Mouse (Mus musculus) brown adipose tissue, adult 24 weeks (tissue): ENCODE data around the gene Tmem132c. TPM values are rescaled to one million over a fixed set of nuclear protein-coding genes. Genes with fewer than 3 reads are reported as not detected.

Experiments
- H3K27ac ChIP-seq: fragments of 200-500 bp; replicated peaks from 2 replicates; pipeline ENCODE4 v1.5.1; 2012; ENCODE audit warnings: low read depth, mild to moderate bottlenecking, low read length
- H3K4me1 ChIP-seq: fragments of 200-500 bp; 2 replicates; pipeline ENCODE4 v1.6.1; 2012; ENCODE audit warnings: low read length, mixed read lengths; ENCODE audit not compliant: control insufficient read depth, insufficient read depth, insufficient read length
- H3K4me3 ChIP-seq: fragments of 200-500 bp; 2 replicates; pipeline ENCODE4 v1.5.1; 2012; ENCODE audit warnings: low read depth, mild to moderate bottlenecking, low read length, moderate library complexity; ENCODE audit not compliant: insufficient read depth
- polyA plus RNA-seq: library from polyadenylated mRNA; stranded (reverse); fragments of >200 nt; gene quantifications from 2 replicates; pipeline ENCODE4 v1.2.4, GENCODE M21; 2012; ENCODE audit not compliant: missing spikeins, insufficient read depth, insufficient read length

Tmem132c gene
- not detected in 2 replicates for polyA plus RNA-seq

GRCm38 (mm10) chr5:127241136-127241924, at the start of gene Tmem132c:
TSS of gene Tmem132c (plus strand) at chr5:127241808.
- H3K4me3 ChIP-seq = peak within 1 kb of the TSS; percentile 34
- no peaks in the 10 kb centered on the region; the same call in 1 of the 2 replicates for H3K4me1 ChIP-seq

GRCm38 (mm10) chr5:127191881-127192280, 49.7 kb upstream of the Tmem132c start:
- Histone ChIP-seq H3K4me3 (no peak overlapping the region), H3K27ac (no peak overlapping the region), H3K4me1 (no peaks in the 10 kb centered on the region)

More at GRCm38 (mm10) chr5:127241136-127241924, at the start of gene Tmem132c:
- H3K27ac ChIP-seq = no peak within 1 kb of the TSS

DNA sequence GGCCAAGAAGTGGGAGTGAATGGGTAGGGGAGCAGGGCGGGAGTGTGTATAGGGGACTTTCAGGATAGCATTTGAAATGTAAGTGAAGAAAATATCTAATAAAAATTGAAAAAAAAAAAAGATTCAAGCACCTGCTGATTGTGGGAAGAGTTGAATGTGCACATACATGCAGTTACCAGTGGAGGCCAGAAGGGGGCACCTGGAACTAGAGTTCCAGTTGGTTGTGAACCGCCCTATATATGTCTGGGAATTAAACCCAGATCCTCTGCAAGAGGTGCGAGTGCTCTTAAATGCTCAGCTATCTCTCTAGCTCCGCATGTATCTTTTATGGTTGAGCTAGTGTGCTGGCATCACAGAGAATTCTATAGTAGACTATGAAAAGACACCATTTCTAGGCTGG, 42.8 kb upstream of the Tmem132c start:
- no peak overlapping the region for H3K27ac ChIP-seq
- no peaks in the 10 kb centered on the region for H3K4me1 ChIP-seq

DNA sequence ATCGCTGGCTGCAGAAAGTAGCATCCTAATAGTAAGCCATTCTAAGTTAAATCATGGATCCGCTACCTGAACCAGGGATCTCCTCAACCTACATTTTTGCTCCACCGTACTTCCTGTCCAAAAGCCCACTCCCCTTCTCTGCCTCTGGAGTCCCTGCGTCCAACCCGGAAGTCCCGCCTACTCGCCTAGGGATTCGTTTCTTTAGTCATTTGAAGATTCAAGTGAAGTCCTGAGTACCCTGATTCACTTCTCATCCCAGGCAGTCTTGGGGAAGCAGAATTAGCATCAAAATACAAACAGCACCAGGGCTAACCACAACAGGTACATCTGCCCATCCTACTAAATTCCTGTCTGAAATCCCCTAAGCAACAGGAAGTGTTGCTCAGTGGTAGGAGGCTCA, 36.7 kb upstream of the Tmem132c start:
- no peak overlapping the region for H3K4me3 ChIP-seq
- H3K4me1 ChIP-seq = no peaks in the 10 kb centered on the region

More for the DNA sequence above, 42.8 kb upstream of the Tmem132c start:
- no peak overlapping the region for H3K4me3 ChIP-seq

DNA sequence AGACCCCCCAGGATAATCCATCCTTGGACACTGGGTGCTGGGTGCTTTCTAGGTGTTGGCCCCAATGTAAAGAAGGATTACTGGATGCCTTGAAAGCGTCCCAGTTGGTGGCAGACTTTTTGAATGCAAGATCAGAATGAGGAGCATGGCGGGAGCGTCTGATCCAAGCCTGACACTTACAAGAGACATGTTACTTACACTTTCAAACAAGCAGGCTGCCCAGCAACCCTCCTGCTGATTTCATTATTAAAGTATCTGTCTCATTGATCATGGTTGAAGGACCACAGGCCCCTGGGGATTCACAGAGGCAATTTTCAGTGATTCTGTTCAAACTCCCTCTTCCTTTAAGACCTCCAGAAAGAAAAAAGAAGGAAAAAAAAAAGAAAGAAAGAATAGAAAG, 25.2 kb upstream of the Tmem132c start:
- no peaks in the 10 kb centered on the region for H3K4me1 ChIP-seq
- H3K27ac ChIP-seq = no peak overlapping the region
- H3K4me3 ChIP-seq = no peak overlapping the region

More for the DNA sequence above, 36.7 kb upstream of the Tmem132c start:
- no peak overlapping the region for H3K27ac ChIP-seq

DNA sequence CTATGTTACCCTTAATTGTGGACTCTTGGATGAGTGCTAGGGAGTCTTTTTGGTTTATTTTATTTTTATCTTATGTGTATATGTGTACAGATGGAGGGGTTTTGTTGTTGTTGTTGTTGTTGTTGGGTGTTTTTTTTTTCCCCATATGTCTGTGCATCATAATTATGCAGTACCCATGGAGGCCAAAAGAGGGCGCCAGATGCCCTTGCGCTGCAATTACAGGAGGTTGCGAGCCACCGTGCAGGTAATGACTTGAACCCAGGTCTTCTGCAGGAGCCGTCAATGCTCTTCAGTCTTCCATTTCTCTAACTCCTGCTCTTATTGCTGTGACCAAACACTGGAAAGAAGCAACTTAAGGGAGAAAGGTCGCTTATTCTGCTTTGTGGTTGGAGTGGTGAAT, 23.9 kb upstream of the Tmem132c start:
- no peaks in the 10 kb centered on the region for H3K4me1 ChIP-seq
- H3K27ac ChIP-seq = no peak overlapping the region
- H3K4me3 ChIP-seq = no peak overlapping the region

GRCm38 (mm10) chr5:127227929-127228595, 13.5 kb upstream of the Tmem132c start:
- H3K4me1 ChIP-seq = no peaks in the 10 kb centered on the region
- no peak overlapping the region for H3K4me3 ChIP-seq
- H3K27ac ChIP-seq = no peak overlapping the region

DNA sequence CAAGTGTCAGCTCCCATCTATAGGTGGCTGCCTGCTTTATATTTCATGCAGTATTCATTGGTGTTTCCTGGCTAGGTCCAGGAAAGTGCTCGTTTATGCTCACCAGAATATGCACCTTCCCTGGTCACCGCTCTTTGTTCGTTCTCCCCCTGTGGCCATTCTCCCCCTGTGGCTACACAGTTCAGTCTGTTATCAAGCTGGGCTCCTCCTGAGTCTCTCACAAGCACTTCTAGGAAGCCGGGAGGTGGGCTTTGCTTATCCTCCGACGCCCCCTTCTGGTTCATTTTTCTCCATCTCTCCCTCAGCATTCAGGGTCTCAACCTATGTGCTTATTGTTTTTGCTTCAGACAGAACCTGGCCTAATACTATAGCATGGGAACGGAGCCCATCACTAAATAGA, 6.9 kb upstream of the Tmem132c start:
- H3K4me3 ChIP-seq = no peak overlapping the region
- H3K27ac ChIP-seq = no peak overlapping the region
- no peaks in the 10 kb centered on the region for H3K4me1 ChIP-seq

DNA sequence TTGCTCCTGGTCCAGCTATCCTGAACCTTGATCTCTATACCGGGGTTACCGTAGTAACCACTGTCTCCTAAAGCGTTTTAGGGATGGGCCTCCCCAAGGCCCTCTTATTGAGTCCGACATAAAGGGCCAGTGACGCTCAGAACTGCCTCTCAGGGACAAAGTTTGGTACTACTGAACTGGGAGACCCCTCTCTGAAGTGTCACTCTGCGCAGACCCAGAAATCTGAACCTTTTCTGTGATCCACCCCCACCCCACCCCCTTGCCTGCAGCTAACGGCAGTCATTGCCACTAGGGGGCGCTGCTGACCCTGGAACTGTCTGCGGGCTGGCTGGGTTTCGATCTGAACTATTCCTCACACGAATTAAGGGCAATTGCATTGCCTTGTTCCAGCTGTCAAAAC, 6.4 kb upstream of the Tmem132c start:
- H3K27ac ChIP-seq = no peak overlapping the region
- no peaks in the 10 kb centered on the region for H3K4me1 ChIP-seq
- no peak overlapping the region for H3K4me3 ChIP-seq

- Histone ChIP-seq H3K4me1 (no peaks in the 10 kb centered on the region; the same call in 1 of the 2 replicates), H3K27ac (no peak overlapping the region), H3K4me3 (no peak overlapping the region)
These were observed 1.9 kb upstream of the Tmem132c start for GRCm38 (mm10) chr5:127239706-127240105.

- no peaks in the 10 kb centered on the region; the same call in 1 of the 2 replicates for H3K4me1 ChIP-seq
- no peak overlapping the region for H3K4me3 ChIP-seq
- H3K27ac ChIP-seq = no peak overlapping the region
These were observed 962 bp upstream of the Tmem132c start for GRCm38 (mm10) chr5:127240646-127241045.

GRCm38 (mm10) chr5:127241925-127242762, 536 bp downstream of the Tmem132c start:
- Histone ChIP-seq H3K27ac (no peak overlapping the region), H3K4me1 (no peaks in the 10 kb centered on the region; the same call in 1 of the 2 replicates), H3K4me3 (peak overlapping the region; percentile 34)

DNA sequence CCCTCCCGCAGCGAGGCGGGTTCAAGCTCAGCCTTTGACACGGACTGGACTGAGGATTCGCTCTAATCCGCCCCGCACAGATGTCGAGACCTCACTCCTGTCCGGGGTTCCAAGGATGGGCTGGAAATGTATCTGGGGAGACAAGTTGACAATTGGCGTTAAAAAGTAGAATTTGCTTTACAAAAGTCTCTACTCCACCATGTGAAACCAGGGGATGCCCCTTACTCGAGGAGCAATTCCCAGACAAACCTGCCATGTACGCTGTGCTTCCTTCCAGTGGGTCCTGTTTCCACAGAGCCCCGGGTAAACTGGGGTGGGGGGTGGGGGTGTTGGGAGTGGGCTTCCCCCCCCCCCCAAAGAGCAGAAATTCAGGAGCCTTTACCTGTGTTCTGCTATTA, 1.2 kb downstream of the Tmem132c start:
- H3K4me3 ChIP-seq = peak overlapping the region; percentile 22; the same call in 1 of the 2 replicates
- H3K27ac ChIP-seq = no peak overlapping the region
- H3K4me1 ChIP-seq = no peaks in the 10 kb centered on the region; the same call in 1 of the 2 replicates

- H3K4me3 ChIP-seq = no peak overlapping the region
- no peaks in the 10 kb centered on the region; the same call in 1 of the 2 replicates for H3K4me1 ChIP-seq
- H3K27ac ChIP-seq = no peak overlapping the region
These were observed 1.6 kb downstream of the Tmem132c start for GRCm38 (mm10) chr5:127243209-127243608.

DNA sequence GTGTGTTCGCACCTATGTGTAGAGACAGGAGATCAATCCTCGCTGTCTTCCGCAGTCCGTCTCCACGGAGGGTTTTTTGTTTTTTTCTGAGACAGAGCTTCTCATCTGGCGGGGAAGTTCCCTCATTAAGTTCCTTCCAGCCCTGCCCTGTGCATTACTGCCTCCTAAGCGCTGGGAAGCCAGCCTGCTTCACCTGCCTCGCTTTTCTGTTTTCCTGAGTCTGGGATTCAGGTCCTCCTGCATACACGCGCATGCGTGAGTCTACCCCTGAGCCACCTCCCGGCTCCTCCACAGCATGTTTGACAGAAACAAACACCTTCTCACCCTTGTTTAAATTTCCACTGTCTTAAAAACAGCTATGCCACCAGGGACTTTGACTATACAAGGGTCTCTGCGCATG, 2.0 kb downstream of the Tmem132c start:
- H3K4me3 ChIP-seq = no peak overlapping the region
- H3K27ac ChIP-seq = no peak overlapping the region
- no peaks in the 10 kb centered on the region; the same call in 1 of the 2 replicates for H3K4me1 ChIP-seq
